Mouse (Mus musculus): Measurements from ENCODE around the gene Stbd1. TPM values are rescaled to one million over a fixed set of nuclear protein-coding genes. Genes with fewer than 3 reads are reported as not detected.

Gene Stbd1
- polyA plus RNA-seq, 1 experiment from 2014 or later, result 33.5 TPM

Other genes with a start within 250 kb of the Stbd1 start
- gene Nup54, start 167.8 kb upstream of the Stbd1 start, polyA plus RNA-seq (2015; fragmentation: Nextera tagmentation; extraction: Ambion mirVana), result 54.1 and 55.1 TPM in 2 replicates
- 9.1 and 9.7 TPM in 2 replicates for gene Scarb2, start 96.2 kb upstream of the Stbd1 start, polyA plus RNA-seq (2015; fragmentation: Nextera tagmentation; extraction: Ambion mirVana)
- not detected in 2 replicates for gene Fam47e, start 48.0 kb upstream of the Stbd1 start, polyA plus RNA-seq (2015; fragmentation: Nextera tagmentation; extraction: Ambion mirVana)
- 0.94 and 0.97 TPM in 2 replicates for gene Ccdc158, start 72.2 kb downstream of the Stbd1 start, polyA plus RNA-seq (2015; fragmentation: Nextera tagmentation; extraction: Ambion mirVana)
- 7.9 and 8.1 TPM in 2 replicates for gene Shroom3, start 80.4 kb downstream of the Stbd1 start, polyA plus RNA-seq (2015; fragmentation: Nextera tagmentation; extraction: Ambion mirVana)

Measured in kidney, embryonic 15.5 days (tissue).